Mouse (Mus musculus) G1E (cell line): ENCODE measurements at regions not wholly inside any gene's neighbourhood (a gene's known extent, or its start where the extent isn't known, plus 50 kb on each side); places are given as distances from the start of the nearest gene placed in this dataset.

Experiments
- ATAC-seq: 2 replicates; pipeline ENCODE4 v1.8.0; 2016; ENCODE audit warnings: mild to moderate bottlenecking; ENCODE audit not compliant: insufficient number of reproducible peaks, poor library complexity, low FRiP score, severe bottlenecking; ENCODE audit errors: extremely low read depth
- DNase-seq: peaks from one replicate; pipeline ENCODE4 v3.0.0; 2012; ENCODE audit warnings: low spot score
- H3K27me3 ChIP-seq: 2 replicates; pipeline ENCODE4 v1.6.1; 2012; ENCODE audit warnings: mild to moderate bottlenecking, low read length, inconsistent platforms; ENCODE audit not compliant: insufficient read depth
- H3K36me3 ChIP-seq: replicated peaks from 2 replicates; pipeline ENCODE3; 2012; ENCODE audit warnings: mild to moderate bottlenecking, inconsistent platforms
- H3K4me1 ChIP-seq: 2 replicates; pipeline ENCODE4 v1.6.1; 2012; ENCODE audit warnings: low read depth, low read length, inconsistent platforms, mixed read lengths; ENCODE audit not compliant: insufficient read depth
- H3K4me3 ChIP-seq: 2 replicates; pipeline ENCODE4 v1.5.1; 2012; ENCODE audit warnings: low read depth, mild to moderate bottlenecking, inconsistent platforms, low read length, moderate library complexity, mixed read lengths
- H3K9me3 ChIP-seq: replicated peaks from 2 replicates; pipeline ENCODE4 v1.6.1; 2012; ENCODE audit warnings: inconsistent platforms
- CTCF ChIP-seq: IDR thresholded peaks from 2 replicates; pipeline ENCODE4 v1.5.1; 2012; ENCODE audit warnings: low read depth, low read length, inconsistent platforms, mixed read lengths
- GATA1 ChIP-seq: IDR thresholded peaks from 2 replicates; pipeline ENCODE4 v1.6.1; 2012; ENCODE audit warnings: borderline replicate concordance, low read length, inconsistent platforms, mixed read lengths
- GATA2 ChIP-seq: IDR thresholded peaks from 2 replicates; pipeline ENCODE4 v1.6.1; 2012; ENCODE audit warnings: low read depth, low read length, inconsistent platforms, borderline replicate concordance
- POLR2AphosphoS5 ChIP-seq: IDR thresholded peaks from 2 replicates; pipeline ENCODE4 v1.6.1; 2012; ENCODE audit warnings: low read depth, low read length, inconsistent platforms; ENCODE audit not compliant: insufficient replicate concordance
- TAL1 ChIP-seq: conservative IDR thresholded peaks from 2 replicates; pipeline ENCODE4 v1.6.1; 2012; ENCODE audit warnings: low read depth, low read length, inconsistent platforms, mixed read lengths

DNA sequence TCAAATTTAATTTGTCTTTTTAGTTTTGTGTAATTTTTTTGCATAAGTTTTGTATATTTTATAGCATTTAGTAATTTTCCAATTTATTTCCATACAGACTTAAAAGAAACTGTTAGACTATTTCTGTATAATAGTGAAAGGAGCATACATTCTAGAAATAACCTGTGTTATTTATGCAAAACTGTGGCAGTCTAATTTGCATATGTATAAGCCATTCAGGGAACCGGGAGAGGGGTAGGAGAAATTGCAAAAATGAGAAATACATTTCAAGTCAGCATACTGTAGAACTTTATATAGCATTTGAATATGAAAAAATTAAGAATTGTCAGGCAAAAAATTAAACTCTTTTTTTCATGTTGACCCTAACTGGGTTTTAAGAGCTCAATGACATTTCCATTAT is 364.3 kb downstream of the Lmo7 start:
- H3K4me1 ChIP-seq, result no peaks in the 10 kb centered on the region
- no peak for DNase-seq
- no peaks in the 10 kb centered on the region for H3K27me3 ChIP-seq
- H3K9me3 ChIP-seq, result peaks cover 11% of the 10 kb centered on the region
- TF ChIP-seq CTCF (no peak), TAL1 (no peak), GATA1 (no peak), POLR2AphosphoS5 (no peak), GATA2 (no peak)
- no peak for ATAC-seq
- H3K4me3 ChIP-seq, result no peak overlapping the region
- H3K36me3 ChIP-seq, result no peaks in the 10 kb centered on the region

DNA sequence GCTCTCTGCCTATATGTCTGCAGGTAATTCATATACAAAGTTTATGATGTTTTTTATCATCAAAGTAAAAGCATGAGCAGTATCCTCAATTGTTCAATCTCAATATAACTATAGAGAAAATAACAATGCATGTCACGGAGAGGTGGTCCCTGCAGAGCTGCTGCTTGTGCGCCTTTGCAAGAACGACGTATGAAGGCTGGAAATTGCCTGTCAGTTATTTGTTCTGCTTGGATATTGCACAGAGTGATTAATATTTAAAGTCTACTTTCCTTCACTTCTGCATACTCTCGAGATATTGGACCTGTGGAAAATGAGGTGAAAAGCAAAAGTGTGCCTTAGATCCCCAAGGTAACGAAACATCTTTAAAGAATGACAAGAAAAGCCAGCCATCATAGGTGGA is 362.8 kb downstream of the Lmo7 start:
- no peak overlapping the region for H3K4me3 ChIP-seq
- H3K9me3 ChIP-seq, result peaks cover 14% of the 10 kb centered on the region
- no peaks in the 10 kb centered on the region for H3K27me3 ChIP-seq
- ATAC-seq, result no peak
- H3K36me3 ChIP-seq, result no peaks in the 10 kb centered on the region
- no peak for DNase-seq
- TF ChIP-seq GATA1, result no peak
- no peak for TF ChIP-seq CTCF
- TF ChIP-seq TAL1, result no peak
- TF ChIP-seq GATA2, result no peak
- TF ChIP-seq POLR2AphosphoS5, result no peak
- H3K4me1 ChIP-seq, result no peaks in the 10 kb centered on the region

DNA sequence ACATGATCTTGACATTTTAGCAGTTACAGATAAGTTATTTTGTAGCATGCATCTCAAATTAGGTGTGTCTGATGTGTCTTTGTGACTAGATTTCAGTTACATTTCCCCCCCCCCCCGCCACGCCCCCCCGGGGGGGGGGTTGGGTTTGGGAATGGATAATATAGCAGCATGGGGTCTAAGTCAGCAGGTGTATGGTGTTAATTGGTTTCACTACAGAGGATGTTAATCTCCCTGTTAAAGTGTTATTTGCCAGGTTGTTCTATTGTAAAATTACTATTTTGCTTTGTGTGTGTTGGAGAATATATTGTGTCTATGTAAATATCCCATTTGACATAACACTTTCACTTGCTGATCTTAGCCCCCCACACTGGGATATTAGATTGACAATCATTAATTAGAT is 319.2 kb downstream of the Lmo7 start:
- Histone ChIP-seq H3K9me3 (peaks cover 18% of the 10 kb centered on the region), H3K27me3 (no peaks in the 10 kb centered on the region), H3K4me3 (no peak overlapping the region), H3K4me1 (no peaks in the 10 kb centered on the region), H3K36me3 (no peaks in the 10 kb centered on the region)
- DNase-seq (no peak), ATAC-seq (no peak)
- no peak for TF ChIP-seq CTCF
- TF ChIP-seq GATA2, result no peak
- no peak for TF ChIP-seq POLR2AphosphoS5
- no peak for TF ChIP-seq TAL1
- TF ChIP-seq GATA1, result no peak

DNA sequence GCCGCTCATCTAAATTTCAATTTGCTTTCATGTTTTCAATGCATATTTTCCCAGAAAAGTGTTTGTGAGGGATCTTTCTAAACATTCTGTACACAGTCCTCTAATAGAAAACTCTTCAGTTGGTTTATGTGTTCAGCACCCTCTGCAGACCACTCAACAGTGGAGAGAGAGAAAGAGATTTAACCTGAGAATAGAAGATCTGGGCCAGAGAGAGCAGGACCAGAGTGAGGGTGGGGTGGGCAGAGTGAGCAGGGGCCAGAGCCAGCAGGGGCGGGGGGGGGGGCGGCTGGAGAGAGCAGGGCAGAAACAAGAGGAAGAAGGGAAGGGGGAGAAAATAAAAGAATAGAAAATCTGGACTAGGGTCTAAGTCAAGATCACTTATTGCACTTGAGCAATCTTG is 318.7 kb downstream of the Lmo7 start:
- H3K27me3 ChIP-seq, result no peaks in the 10 kb centered on the region
- no peak for ATAC-seq
- no peak for DNase-seq
- H3K4me1 ChIP-seq, result no peaks in the 10 kb centered on the region
- peaks cover 21% of the 10 kb centered on the region for H3K9me3 ChIP-seq
- no peak overlapping the region for H3K4me3 ChIP-seq
- TF ChIP-seq POLR2AphosphoS5, result no peak
- no peaks in the 10 kb centered on the region for H3K36me3 ChIP-seq

DNA sequence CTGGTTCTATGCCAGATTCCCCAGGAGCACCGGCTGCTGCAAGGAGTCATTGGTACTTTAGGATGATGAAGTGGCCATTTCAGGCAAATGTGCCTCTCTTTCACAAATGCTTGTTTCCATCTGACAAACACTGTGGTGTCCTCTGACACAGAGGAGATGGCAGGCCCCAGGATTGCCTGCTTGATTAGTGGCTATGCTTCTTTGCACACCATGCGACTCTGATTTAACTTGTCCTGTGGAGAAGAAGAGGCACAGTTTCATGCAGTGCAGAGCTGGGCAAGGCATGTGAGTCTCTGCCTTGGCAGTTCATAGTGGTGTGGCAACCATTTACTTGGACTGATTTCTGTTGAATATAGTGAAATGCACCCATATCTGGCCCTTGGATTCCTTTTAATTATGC is 308.4 kb downstream of the Lmo7 start:
- Histone ChIP-seq H3K36me3 (no peaks in the 10 kb centered on the region), H3K4me3 (no peak overlapping the region), H3K4me1 (no peaks in the 10 kb centered on the region), H3K27me3 (no peaks in the 10 kb centered on the region), H3K9me3 (peaks cover 14% of the 10 kb centered on the region)
- TF ChIP-seq GATA2, result no peak
- ATAC-seq, result no peak
- DNase-seq, result no peak

DNA sequence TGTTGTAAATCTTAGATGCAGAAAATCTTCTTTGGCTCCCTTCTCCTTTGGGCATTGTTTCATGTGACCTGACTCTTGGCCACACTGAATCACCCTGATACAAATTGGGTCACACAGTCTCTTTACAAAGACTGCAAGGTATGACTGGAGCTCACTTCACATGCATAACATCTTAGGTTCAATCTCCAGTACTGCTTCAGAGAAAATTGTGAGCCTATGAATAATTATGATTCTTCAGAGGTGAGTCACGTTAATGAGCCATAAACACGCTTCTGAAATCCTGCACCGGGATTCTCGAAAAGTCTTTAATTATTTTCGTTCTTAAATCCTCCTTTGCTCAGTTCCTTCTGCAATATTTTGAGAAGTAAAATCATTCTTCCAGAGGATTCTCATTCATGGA is 307.7 kb downstream of the Lmo7 start:
- peaks cover 14% of the 10 kb centered on the region for H3K9me3 ChIP-seq
- ATAC-seq (no peak), DNase-seq (no peak)
- TF ChIP-seq GATA2 (no peak), CTCF (no peak), POLR2AphosphoS5 (no peak), GATA1 (no peak), TAL1 (no peak)
- H3K4me3 ChIP-seq, result no peak overlapping the region
- no peaks in the 10 kb centered on the region for H3K27me3 ChIP-seq
- H3K36me3 ChIP-seq, result no peaks in the 10 kb centered on the region
- no peaks in the 10 kb centered on the region for H3K4me1 ChIP-seq

DNA sequence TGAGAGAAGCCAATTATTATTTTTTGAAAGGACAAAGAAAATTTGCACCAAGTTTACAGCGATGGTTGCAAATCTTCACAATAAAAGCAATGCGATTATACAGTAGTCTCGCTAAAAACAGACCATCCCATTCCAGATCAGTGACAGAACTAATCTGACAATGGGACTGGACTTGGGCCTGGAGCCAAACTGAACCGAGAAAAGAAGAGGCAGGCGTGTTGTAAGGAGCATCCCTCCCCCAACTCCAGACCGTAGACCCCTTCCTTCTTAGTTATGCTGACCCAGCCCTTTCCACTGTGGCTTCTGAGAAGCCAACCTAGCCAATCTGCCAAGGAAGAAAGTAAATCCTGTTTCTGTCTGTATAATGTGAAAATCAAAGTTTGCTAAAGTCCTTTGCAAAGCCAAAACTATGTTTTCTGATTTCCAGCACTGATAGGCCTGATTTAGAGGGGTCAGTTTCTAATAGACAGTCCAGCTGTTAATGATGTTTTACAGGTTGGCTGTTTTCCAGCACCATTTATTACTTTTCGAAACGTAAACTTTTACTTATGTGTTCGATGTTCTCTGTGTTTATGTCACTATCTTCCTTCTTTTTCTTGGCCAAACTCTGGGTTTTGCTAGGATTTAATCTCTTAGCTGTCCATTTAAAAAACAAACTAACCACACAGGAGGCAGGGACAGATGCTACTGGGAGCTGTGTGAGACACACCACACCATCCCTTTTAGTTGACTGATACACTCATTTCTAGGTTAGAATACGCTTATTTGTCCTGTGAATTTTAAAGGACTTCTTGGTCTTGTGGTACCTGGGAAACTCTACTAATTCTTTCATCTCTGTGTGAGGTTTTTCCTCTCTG is 301.5 kb downstream of the Lmo7 start:
- no peak overlapping the region for H3K4me3 ChIP-seq
- TF ChIP-seq CTCF, result no peak
- TF ChIP-seq TAL1, result no peak
- no peak for TF ChIP-seq GATA1
- TF ChIP-seq POLR2AphosphoS5, result no peak
- TF ChIP-seq GATA2, result no peak
- H3K4me1 ChIP-seq, result no peaks in the 10 kb centered on the region
- no peaks in the 10 kb centered on the region for H3K27me3 ChIP-seq
- no peaks in the 10 kb centered on the region for H3K36me3 ChIP-seq
- no peak for ATAC-seq
- peaks cover 15% of the 10 kb centered on the region for H3K9me3 ChIP-seq
- DNase-seq, result no peak
